Mouse (Mus musculus) c-Kit-positive CD71-positive TER-119-positive erythroid progenitor cells, embryonic 14.5 days (primary cell): ENCODE measurements around the gene Optn.

Experiments
- DNase-seq: peaks from one replicate; pipeline ENCODE4 v3.0.0-alpha.2; 2013; ENCODE audit warnings: low spot score

The Optn gene

GRCm38 (mm10) chr2:5061133-5061708, 2.6 kb downstream of the Optn start:
- no peak for DNase-seq

- DNase-seq: no peak
Measured at GRCm38 (mm10) chr2:5059997-5060396, 3.9 kb downstream of the Optn start.

GRCm38 (mm10) chr2:5058436-5058835, 5.4 kb downstream of the Optn start:
- no peak for DNase-seq

- no peak for DNase-seq
Measured at GRCm38 (mm10) chr2:5050562-5050961, 13.3 kb downstream of the Optn start.

- no peak for DNase-seq
Measured at GRCm38 (mm10) chr2:5047016-5047415, 16.8 kb downstream of the Optn start.

GRCm38 (mm10) chr2:5045269-5045965, 18.4 kb downstream of the Optn start:
- no peak for DNase-seq

- DNase-seq: no peak
Measured at GRCm38 (mm10) chr2:5044321-5044720, 19.5 kb downstream of the Optn start.

- no peak for DNase-seq
Measured at GRCm38 (mm10) chr2:5043476-5043761, 20.4 kb downstream of the Optn start.

GRCm38 (mm10) chr2:5042616-5043475, 21.0 kb downstream of the Optn start:
- DNase-seq: peak; percentile 53

- DNase-seq: peak; percentile 47
Measured at GRCm38 (mm10) chr2:5041854-5042253, 22.0 kb downstream of the Optn start.

- DNase-seq: no peak
Measured at GRCm38 (mm10) chr2:5040281-5041161, 23.3 kb downstream of the Optn start.

GRCm38 (mm10) chr2:5039350-5040170, 24.3 kb downstream of the Optn start:
- no peak for DNase-seq

GRCm38 (mm10) chr2:5038320-5038719, 25.5 kb downstream of the Optn start:
- no peak for DNase-seq

GRCm38 (mm10) chr2:5037390-5037789, 26.5 kb downstream of the Optn start:
- DNase-seq: no peak

GRCm38 (mm10) chr2:5036411-5037076, 27.3 kb downstream of the Optn start:
- no peak for DNase-seq

GRCm38 (mm10) chr2:5035241-5035640, 28.6 kb downstream of the Optn start:
- DNase-seq: no peak

- no peak for DNase-seq
Measured at GRCm38 (mm10) chr2:5034801-5035200, 29.1 kb downstream of the Optn start.

- no peak for DNase-seq
Measured at GRCm38 (mm10) chr2:5033546-5034420, 30.1 kb downstream of the Optn start.

GRCm38 (mm10) chr2:5032665-5033064, 31.2 kb downstream of the Optn start:
- DNase-seq: no peak

GRCm38 (mm10) chr2:5031215-5031614, 32.6 kb downstream of the Optn start:
- no peak for DNase-seq
